Mouse (Mus musculus) hindbrain, embryonic 16.5 days (tissue): ENCODE measurements around the gene Stx5a. TPM values are rescaled to one million over a fixed set of nuclear protein-coding genes. Genes with fewer than 3 reads are reported as not detected.
A peak's percentile ranks its signal among the peaks of the same experiment; 100 is the strongest.
"Not testable (repeated sequence)": the region's sequence is repeated elsewhere in the genome, so short reads cannot be mapped to it uniquely, and the experiment has no call there.

ENCODE experiments used
- ATAC-seq: fragments of 200-750 bp; cut with Nextera tagmentation; 2 replicates; pipeline ENCODE4 v1.8.0; 2017; ENCODE audit warnings: moderate TSS enrichment, moderate library complexity
- H3K27ac ChIP-seq: fragments of 300-500 bp; sonication (generic); 2 replicates; pipeline ENCODE4 v1.5.1; 2014; ENCODE audit warnings: low read depth, mild to moderate bottlenecking, control low read depth, low read length, moderate library complexity
- H3K27me3 ChIP-seq: fragments of 300-500 bp; sonication (generic); replicated peaks from 2 replicates; pipeline ENCODE4 v1.6.1; 2014; ENCODE audit warnings: low read length; ENCODE audit not compliant: control insufficient read depth, insufficient read depth
- H3K36me3 ChIP-seq: fragments of 300-500 bp; sonication (generic); 2 replicates; pipeline ENCODE4 v1.6.1; 2014; ENCODE audit warnings: mild to moderate bottlenecking, low read length, moderate library complexity, mixed read lengths; ENCODE audit not compliant: control insufficient read depth, insufficient read depth
- H3K4me1 ChIP-seq: fragments of 300-500 bp; sonication (generic); 2 replicates; pipeline ENCODE4 v1.6.1; 2014; ENCODE audit warnings: low read depth, low read length; ENCODE audit not compliant: control insufficient read depth, insufficient read depth
- H3K4me2 ChIP-seq: fragments of 300-500 bp; sonication (generic); 2 replicates; pipeline ENCODE4 v1.6.1; 2014; ENCODE audit warnings: mild to moderate bottlenecking, low read length, control low read depth, moderate library complexity
- H3K4me3 ChIP-seq: fragments of 300-500 bp; sonication (generic); 2 replicates; pipeline ENCODE4 v1.5.1; 2014; ENCODE audit warnings: mild to moderate bottlenecking, low read length, control low read depth, moderate library complexity
- H3K9ac ChIP-seq: fragments of 300-500 bp; sonication (generic); 2 replicates; pipeline ENCODE4 v1.6.1; 2014; ENCODE audit warnings: low read depth, mild to moderate bottlenecking, control low read depth, low read length, moderate library complexity
- H3K9me3 ChIP-seq: fragments of 300-500 bp; sonication (generic); 2 replicates; pipeline ENCODE4 v1.6.1; 2014; ENCODE audit warnings: mild to moderate bottlenecking, low read length, moderate library complexity; ENCODE audit not compliant: control insufficient read depth
- WGBS: fragments of 180-500 bp; shearing (Covaris S2); extraction: QIAGEN DNeasy Blood & Tissue Kit; methylation state at CpG from one replicate; pipeline ENCODE4 v1.1.7; 2014; 5-methylcytosine and 5-hydroxymethylcytosine counted together
- polyA plus RNA-seq: library from polyadenylated mRNA; unstranded; fragments of >200 nt; fragmentation: Nextera tagmentation; extraction: Ambion mirVana; gene quantifications from 2 replicates; pipeline ENCODE4 v1.2.1, GENCODE M21; 2015

Gene Stx5a
- polyA plus RNA-seq, 1 experiment from 2014 or later = 109 TPM

GRCm38 (mm10) chr19:8722907-8723573, 18.2 kb upstream of the Stx5a start, which contains the start of gene Slc3a2:
Gene Slc3a2 (minus strand): TSS chr19:8723369.
- WGBS = under 1% methylated on average over 50 of the region's 50 CpGs
- Histone ChIP-seq H3K9me3 (no peaks in the 10 kb centered on the region), H3K4me2 (peak within 1 kb of the TSS; percentile 64), H3K36me3 (peaks cover 22% of the 10 kb centered on the region), H3K4me1 (peaks cover 31% of the 10 kb centered on the region), H3K27me3 (no peaks in the 10 kb centered on the region), H3K9ac (peak within 1 kb of the TSS; percentile 91), H3K4me3 (peak within 1 kb of the TSS; percentile 84), H3K27ac (peak within 1 kb of the TSS; percentile 95)
- ATAC-seq = peak; percentile 97

DNA sequence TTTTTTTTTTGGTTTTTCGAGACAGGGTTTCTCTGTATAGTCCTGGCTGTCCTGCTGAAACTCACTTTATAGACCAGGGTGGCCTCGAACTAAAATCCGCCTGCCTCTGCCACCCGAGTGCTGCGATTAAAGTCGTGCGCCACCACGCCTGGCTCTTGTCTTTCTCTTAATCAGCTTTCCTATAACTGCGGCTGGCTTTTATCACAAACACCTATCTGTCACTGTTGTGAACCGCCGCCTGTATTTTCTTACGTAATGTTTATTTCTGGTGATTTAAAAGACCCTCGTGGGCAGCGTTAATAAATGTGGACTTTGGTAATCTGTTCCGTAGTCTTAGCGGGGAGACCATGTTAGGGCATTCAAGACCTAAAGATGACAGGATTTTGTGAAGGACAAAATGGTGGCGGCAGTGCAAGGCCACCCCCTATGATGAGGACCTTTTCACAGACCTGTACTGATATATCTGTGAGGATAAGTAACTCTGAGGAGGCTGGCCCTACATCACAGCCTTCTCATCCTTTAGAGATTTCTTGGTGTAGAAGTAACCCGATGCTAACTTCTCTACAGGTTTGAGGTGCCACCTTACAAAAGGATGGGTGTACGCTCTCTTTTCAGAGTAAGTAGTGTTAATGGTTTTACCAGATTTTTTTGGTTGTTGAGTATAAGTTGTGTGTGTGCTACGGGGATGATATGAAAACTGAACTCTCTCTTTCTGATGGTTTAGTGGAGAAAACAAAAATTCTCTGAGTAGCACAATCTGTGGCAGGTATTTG, 17.5 kb upstream of the Stx5a start:
- ATAC-seq = no peak
- peaks cover 31% of the 10 kb centered on the region for H3K4me1 ChIP-seq
- H3K9me3 ChIP-seq = no peaks in the 10 kb centered on the region
- no peaks in the 10 kb centered on the region for H3K27me3 ChIP-seq
- under 1% methylated on average over 20 of the region's 20 CpGs for WGBS
- H3K27ac ChIP-seq = peak overlapping the region; percentile 76
- peaks cover 22% of the 10 kb centered on the region for H3K36me3 ChIP-seq
- H3K4me3 ChIP-seq = peak overlapping the region; percentile 84
- H3K4me2 ChIP-seq = peak overlapping the region; percentile 64
- peak overlapping the region; percentile 85 for H3K9ac ChIP-seq

DNA sequence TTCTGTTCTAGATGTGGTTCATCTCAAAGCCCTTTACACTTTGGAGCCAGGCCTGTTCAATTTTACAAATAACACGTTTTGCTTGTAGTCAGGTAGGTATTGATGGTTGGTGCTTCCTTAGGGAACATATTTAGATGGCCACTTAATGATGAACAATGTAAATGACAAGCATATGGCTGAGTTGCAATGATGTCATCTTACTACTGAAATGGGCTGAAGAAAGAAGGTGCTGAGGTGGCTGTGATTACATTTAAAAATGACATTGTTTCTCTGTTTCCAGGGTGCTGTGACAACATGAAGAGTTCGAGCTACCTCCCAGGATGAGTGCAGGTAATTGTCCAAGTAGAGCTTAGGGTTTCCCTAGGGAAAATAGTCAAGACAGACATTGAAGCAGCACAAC, 16.8 kb upstream of the Stx5a start:
- H3K27ac ChIP-seq = no peak overlapping the region

GRCm38 (mm10) chr19:8725081-8725613, 16.1 kb upstream of the Stx5a start:
- Histone ChIP-seq H3K9ac (peak overlapping the region; percentile 28; the same call in 1 of the 2 replicates), H3K9me3 (no peaks in the 10 kb centered on the region), H3K27me3 (no peaks in the 10 kb centered on the region), H3K4me2 (peak overlapping the region; percentile 64), H3K4me3 (peak overlapping the region; percentile 84; the same call in 1 of the 2 replicates), H3K4me1 (peaks cover 31% of the 10 kb centered on the region), H3K36me3 (peaks cover 20% of the 10 kb centered on the region), H3K27ac (no peak overlapping the region)
- 52% methylated on average over 4 of the region's 4 CpGs for WGBS
- no peak for ATAC-seq

More for the DNA sequence above, 16.8 kb upstream of the Stx5a start:
- Histone ChIP-seq H3K4me3 (peak overlapping the region; percentile 84), H3K9me3 (no peaks in the 10 kb centered on the region), H3K36me3 (peaks cover 22% of the 10 kb centered on the region), H3K4me2 (peak overlapping the region; percentile 64), H3K27me3 (no peaks in the 10 kb centered on the region), H3K9ac (peak overlapping the region; percentile 85), H3K4me1 (peaks cover 31% of the 10 kb centered on the region)
- no peak for ATAC-seq
- 0% methylated on average over 2 of the region's 2 CpGs for WGBS

DNA sequence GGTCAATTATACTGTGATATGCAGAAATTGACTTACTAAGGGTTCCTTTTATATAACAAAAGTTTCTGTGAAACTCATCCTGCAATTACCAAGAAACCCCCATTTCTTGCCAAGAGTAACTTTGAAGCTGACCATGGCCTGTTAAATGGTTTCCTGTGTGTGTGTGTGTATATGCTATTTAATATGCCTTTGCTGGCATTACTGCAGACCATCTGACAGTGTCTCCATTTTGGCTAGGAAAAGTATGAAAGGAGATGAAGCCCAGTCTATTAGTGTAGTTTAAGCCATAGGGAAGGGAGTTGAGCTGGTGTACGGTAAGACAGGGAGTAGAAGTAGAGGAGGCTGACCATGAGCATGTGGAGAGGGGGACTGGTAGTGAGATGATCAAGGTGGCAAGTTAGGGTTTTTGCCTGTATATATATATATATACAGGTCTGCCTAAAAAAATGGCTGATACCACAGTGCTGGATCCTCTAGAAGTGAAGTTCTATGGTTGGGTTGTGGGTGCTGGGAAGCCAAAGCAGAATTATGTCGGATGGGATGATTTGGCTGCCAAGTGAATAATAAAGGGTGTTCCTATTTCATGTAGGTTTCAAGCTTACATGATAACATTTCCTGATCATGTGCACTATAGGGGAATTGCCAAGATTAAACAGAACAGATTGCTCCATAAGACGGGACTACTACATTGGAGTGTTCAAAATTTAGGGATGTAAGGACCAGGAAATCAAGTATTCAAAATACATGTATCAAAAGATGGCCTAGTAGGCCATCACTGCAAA, 14.4 kb upstream of the Stx5a start:
- Histone ChIP-seq H3K27me3 (no peaks in the 10 kb centered on the region), H3K4me2 (no peak overlapping the region), H3K36me3 (peaks cover 20% of the 10 kb centered on the region), H3K27ac (no peak overlapping the region), H3K9ac (no peak overlapping the region), H3K4me1 (peaks cover 24% of the 10 kb centered on the region), H3K9me3 (no peaks in the 10 kb centered on the region), H3K4me3 (no peak overlapping the region)
- 17% methylated on average over 3 of the region's 3 CpGs for WGBS
- no peak for ATAC-seq

DNA sequence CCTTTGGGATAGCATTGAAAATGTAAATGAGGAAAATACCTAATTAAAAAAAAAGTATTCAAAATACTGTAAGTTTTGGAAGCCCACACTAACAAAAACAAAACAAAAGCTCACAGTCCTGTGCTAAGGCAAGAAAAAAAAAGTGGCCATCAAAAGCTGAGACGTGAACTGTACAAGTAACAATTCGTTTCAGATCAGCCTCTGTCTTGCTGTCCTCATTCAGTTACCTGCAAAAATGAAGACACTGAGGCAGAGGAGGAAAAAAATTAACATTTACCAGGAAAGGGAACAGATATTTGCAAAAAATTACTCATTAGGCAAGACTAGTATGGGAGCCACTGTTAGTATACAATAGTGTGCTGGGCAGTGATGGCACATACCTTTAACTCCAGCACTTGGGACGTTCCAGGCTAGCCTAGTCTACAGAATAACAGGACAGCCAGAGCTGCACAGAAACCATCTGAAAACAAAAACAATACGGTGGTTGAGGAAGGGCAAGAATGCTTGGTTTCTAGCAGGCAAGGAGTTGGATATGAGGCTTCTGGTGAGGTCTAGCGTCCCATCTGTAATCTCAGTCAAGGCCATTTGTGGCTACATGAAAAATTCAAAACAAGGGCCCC, 13.6 kb upstream of the Stx5a start:
- WGBS = 26% methylated on average over 5 of the region's 5 CpGs
- Histone ChIP-seq H3K27me3 (no peaks in the 10 kb centered on the region), H3K4me1 (peaks cover 17% of the 10 kb centered on the region), H3K4me2 (no peak overlapping the region), H3K27ac (no peak overlapping the region), H3K9me3 (no peaks in the 10 kb centered on the region), H3K36me3 (peaks cover 20% of the 10 kb centered on the region), H3K4me3 (no peak overlapping the region), H3K9ac (no peak overlapping the region)
- no peak for ATAC-seq

- peaks cover 20% of the 10 kb centered on the region for H3K36me3 ChIP-seq
- ATAC-seq, H3K9ac ChIP-seq, H3K4me2 ChIP-seq, H3K27ac ChIP-seq, H3K9me3 ChIP-seq, H3K4me3 ChIP-seq, H3K27me3 ChIP-seq: not testable (repeated sequence)
- H3K4me1 ChIP-seq = peaks cover 17% of the 10 kb centered on the region
- WGBS = 47% methylated on average over 3 of the region's 3 CpGs
Measured at GRCm38 (mm10) chr19:8728335-8729099, 12.7 kb upstream of the Stx5a start.

GRCm38 (mm10) chr19:8734334-8734733, 6.9 kb upstream of the Stx5a start:
- Histone ChIP-seq H3K4me2 (no peak overlapping the region), H3K27ac (no peak overlapping the region), H3K9me3 (no peaks in the 10 kb centered on the region), H3K9ac (no peak overlapping the region), H3K27me3 (no peaks in the 10 kb centered on the region; the same call in 1 of the 2 replicates), H3K36me3 (peaks cover 14% of the 10 kb centered on the region), H3K4me1 (peaks cover 4% of the 10 kb centered on the region), H3K4me3 (no peak overlapping the region)
- no peak for ATAC-seq
- WGBS = 77% methylated on average over 3 of the region's 3 CpGs
